Mouse (Mus musculus) liver, embryonic 13.5 days (tissue): Measurements from ENCODE around the gene Btg2. TPM values are rescaled to one million over a fixed set of nuclear protein-coding genes. Genes with fewer than 3 reads are reported as not detected.

Source experiments
- ATAC-seq: fragments of 200-750 bp; cut with Nextera tagmentation; 2 replicates; pipeline ENCODE4 v1.8.0; 2017; ENCODE audit warnings: low read depth, mild to moderate bottlenecking, moderate number of reproducible peaks, moderate library complexity
- DNase-seq: peaks from one replicate; pipeline ENCODE4 v3.0.0; 2022
- H3K27ac ChIP-seq: fragments of 300-500 bp; sonication (generic); 2 replicates; pipeline ENCODE4 v1.5.1; 2015; ENCODE audit warnings: moderate library complexity, mild to moderate bottlenecking, inconsistent platforms
- H3K27me3 ChIP-seq: fragments of 300-500 bp; sonication (generic); 2 replicates; pipeline ENCODE4 v1.6.1; 2015; ENCODE audit warnings: mild to moderate bottlenecking, inconsistent platforms
- H3K36me3 ChIP-seq: fragments of 300-500 bp; sonication (generic); 2 replicates; pipeline ENCODE4 v1.6.1; 2015; ENCODE audit warnings: mild to moderate bottlenecking, inconsistent platforms
- H3K4me1 ChIP-seq: fragments of 300-500 bp; sonication (generic); replicated peaks from 2 replicates; pipeline ENCODE4 v1.6.1; 2015; ENCODE audit warnings: inconsistent platforms
- H3K4me2 ChIP-seq: fragments of 300-500 bp; sonication (generic); 2 replicates; pipeline ENCODE4 v1.6.1; 2015; ENCODE audit warnings: inconsistent platforms, mild to moderate bottlenecking, moderate library complexity
- H3K4me3 ChIP-seq: fragments of 300-500 bp; sonication (generic); replicated peaks from 2 replicates; pipeline ENCODE4 v1.5.1; 2015; ENCODE audit warnings: mild to moderate bottlenecking, inconsistent platforms
- H3K9ac ChIP-seq: fragments of 300-500 bp; sonication (generic); 2 replicates; pipeline ENCODE4 v1.6.1; 2015; ENCODE audit warnings: mild to moderate bottlenecking, inconsistent platforms
- H3K9me3 ChIP-seq: fragments of 300-500 bp; sonication (generic); replicated peaks from 2 replicates; pipeline ENCODE4 v1.6.1; 2016; ENCODE audit warnings: inconsistent platforms
- WGBS: fragments of 180-500 bp; shearing (Covaris S2); methylation state at CpG from one replicate; pipeline ENCODE4 v1.1.7; 2015; ENCODE audit not compliant: insufficient replicate concordance; 5-methylcytosine and 5-hydroxymethylcytosine counted together
- polyA plus RNA-seq: library from polyadenylated mRNA; unstranded; fragments of >200 nt; fragmentation: Nextera tagmentation; extraction: Ambion mirVana; gene quantifications from 2 replicates; pipeline ENCODE4 v1.2.1, GENCODE M21; 2015

Gene Btg2
- polyA plus RNA-seq, 1 experiment from 2014 or later, result 79.6 TPM

DNA sequence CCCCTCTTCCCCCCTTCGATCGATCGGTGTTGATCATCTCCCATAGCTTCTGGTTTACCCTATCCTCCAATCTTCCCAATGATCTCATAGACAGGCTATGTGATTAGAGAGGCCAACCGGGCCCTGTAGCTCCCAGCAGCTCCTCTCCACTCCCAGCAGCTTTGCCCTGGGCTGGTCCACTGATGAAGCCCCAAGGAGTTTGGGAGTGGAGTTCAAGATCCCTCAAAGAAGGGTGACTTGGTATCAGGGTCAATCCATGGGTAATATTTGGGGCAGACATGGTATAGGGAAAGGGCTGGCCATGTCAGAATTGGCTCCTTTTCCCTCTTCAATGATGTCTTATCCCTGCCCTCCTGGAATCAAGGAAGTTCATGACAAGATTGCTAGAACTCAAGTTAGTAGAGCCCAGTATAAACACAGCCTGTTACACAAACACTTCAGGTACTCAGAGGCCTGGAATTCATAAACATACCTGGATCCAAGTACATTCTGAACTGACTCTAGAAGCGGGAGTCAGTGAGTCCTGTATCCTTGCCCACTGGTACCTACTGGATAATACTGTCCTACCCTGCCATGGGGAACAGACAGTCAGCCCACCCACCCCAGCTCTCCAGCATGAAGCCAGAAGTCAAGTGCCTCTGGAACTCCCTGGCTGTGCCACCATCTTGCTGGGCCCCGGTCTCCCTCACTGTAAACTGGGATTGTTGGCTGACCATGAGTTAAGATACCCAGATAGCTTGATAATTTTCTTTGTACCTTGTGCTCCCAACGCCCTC lies 18.3 kb upstream of the Btg2 start:
- H3K27me3 ChIP-seq, result peaks cover 3% of the 10 kb centered on the region; the same call in 1 of the 2 replicates
- peak overlapping the region; percentile 98 for H3K27ac ChIP-seq
- H3K4me1 ChIP-seq, result peaks cover 89% of the 10 kb centered on the region
- no peaks in the 10 kb centered on the region for H3K36me3 ChIP-seq
- H3K9ac ChIP-seq, result peak overlapping the region; percentile 79
- DNase-seq (no peak), ATAC-seq (no peak)
- no peak overlapping the region for H3K4me3 ChIP-seq
- no peaks in the 10 kb centered on the region for H3K9me3 ChIP-seq
- peak overlapping the region; percentile 76 for H3K4me2 ChIP-seq
- WGBS, result 82% methylated on average over 7 of the region's 7 CpGs

DNA sequence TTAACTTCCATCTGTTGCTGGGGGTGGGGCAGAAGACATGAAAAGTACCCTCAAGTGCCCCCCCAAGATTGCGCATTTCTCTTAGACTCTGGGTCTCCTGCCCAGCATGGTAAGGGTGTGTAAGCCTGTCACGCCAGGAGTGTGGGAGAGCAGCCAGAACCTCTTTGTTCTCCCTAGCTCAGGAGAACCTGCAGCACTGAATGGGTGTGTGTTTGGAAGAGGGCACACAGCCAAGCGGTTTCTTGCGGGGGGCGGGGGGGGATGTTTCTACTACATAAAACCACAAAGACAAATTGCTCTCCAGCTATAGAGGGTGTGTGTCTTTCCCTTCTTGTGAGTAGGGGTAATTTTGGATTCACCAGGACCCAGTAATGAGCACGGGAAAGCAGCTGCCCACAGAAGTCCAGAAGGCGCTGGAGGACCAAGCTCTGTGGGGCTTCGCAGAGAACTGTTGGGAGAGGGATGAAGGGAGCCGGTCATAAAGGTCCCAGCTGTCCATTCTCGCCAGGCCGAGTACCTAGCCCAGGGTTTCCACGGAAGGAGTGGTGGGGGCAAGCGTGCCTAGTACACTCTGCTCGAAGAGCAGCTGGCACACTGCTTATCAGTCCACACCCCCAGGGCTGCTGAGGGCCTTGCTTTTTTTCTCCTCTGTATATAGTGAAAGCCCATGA lies 17.5 kb upstream of the Btg2 start:
- no peaks in the 10 kb centered on the region for H3K9me3 ChIP-seq
- peak overlapping the region; percentile 31 for H3K4me2 ChIP-seq
- no peaks in the 10 kb centered on the region for H3K36me3 ChIP-seq
- ATAC-seq (no peak), DNase-seq (no peak)
- WGBS, result 58% methylated on average over 14 of the region's 14 CpGs
- H3K4me3 ChIP-seq, result no peak overlapping the region
- H3K27me3 ChIP-seq, result peaks cover 3% of the 10 kb centered on the region; the same call in 1 of the 2 replicates
- peaks cover 93% of the 10 kb centered on the region for H3K4me1 ChIP-seq
- peak overlapping the region; percentile 98 for H3K27ac ChIP-seq
- H3K9ac ChIP-seq, result peak overlapping the region; percentile 79

DNA sequence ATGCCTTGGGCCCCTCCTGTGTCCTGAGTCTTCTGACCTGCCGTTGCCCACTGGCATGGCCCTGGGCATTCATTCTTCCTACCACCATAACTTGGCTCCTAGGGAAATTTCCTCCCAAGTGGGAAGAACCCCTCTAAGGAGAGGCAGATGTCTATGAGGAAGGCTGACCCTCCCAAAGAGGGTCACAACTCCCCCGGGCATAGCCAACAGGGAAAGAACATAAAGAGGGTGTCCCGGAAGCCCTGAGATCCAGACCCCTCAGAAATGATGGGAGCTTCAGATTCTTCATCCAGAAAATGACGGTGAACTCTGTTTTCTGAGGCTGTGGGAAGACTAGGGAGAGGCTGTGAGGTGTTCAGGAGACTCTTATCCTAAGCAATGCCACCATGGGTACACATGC lies 16.8 kb upstream of the Btg2 start:
- ATAC-seq (no peak), DNase-seq (no peak)
- Histone ChIP-seq H3K27ac (peak overlapping the region; percentile 98), H3K9me3 (no peaks in the 10 kb centered on the region), H3K4me1 (peaks cover 94% of the 10 kb centered on the region), H3K4me3 (no peak overlapping the region), H3K4me2 (no peak overlapping the region), H3K9ac (peak overlapping the region; percentile 79), H3K27me3 (peaks cover 3% of the 10 kb centered on the region; the same call in 1 of the 2 replicates), H3K36me3 (no peaks in the 10 kb centered on the region)
- 77% methylated on average over 4 of the region's 4 CpGs for WGBS

DNA sequence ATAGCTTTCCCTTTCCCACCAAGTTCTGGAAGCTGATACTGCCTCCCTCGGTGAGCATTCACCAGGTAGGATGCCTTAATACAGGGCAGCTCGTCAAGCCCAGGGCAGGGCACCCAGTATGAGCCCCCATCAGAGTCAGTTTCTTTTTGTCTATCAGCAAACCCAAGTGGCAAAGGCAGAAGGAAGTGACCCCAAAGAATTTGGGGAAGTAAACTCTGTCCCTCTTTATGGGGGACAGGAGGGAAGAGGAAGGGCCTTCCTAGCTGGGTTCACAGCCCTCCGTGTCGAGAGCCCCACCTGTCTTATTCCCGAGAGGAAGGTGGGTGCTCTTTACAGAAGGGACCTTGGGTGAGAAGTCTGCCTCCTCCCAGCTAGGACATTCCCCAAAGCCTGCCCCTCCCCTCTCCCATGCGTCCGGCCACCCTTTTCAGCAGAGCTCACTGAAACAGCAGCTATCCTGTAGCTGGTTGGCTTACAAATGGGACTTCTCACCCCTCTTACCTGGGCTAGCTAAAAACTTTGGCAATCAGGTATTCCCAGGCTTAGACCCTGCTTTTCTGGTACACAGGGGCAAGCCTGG lies 16.2 kb upstream of the Btg2 start:
- no peaks in the 10 kb centered on the region for H3K36me3 ChIP-seq
- H3K27ac ChIP-seq, result peak overlapping the region; percentile 97
- 37% methylated on average over 7 of the region's 7 CpGs for WGBS
- peak overlapping the region; percentile 79 for H3K9ac ChIP-seq
- peaks cover 3% of the 10 kb centered on the region; the same call in 1 of the 2 replicates for H3K27me3 ChIP-seq
- no peaks in the 10 kb centered on the region for H3K9me3 ChIP-seq
- peaks cover 93% of the 10 kb centered on the region for H3K4me1 ChIP-seq
- H3K4me2 ChIP-seq, result 0 out of 2 replicates have a peak overlapping the region, but pooled peaks have one; percentile 1
- DNase-seq (no peak), ATAC-seq (no peak)
- no peak overlapping the region for H3K4me3 ChIP-seq

DNA sequence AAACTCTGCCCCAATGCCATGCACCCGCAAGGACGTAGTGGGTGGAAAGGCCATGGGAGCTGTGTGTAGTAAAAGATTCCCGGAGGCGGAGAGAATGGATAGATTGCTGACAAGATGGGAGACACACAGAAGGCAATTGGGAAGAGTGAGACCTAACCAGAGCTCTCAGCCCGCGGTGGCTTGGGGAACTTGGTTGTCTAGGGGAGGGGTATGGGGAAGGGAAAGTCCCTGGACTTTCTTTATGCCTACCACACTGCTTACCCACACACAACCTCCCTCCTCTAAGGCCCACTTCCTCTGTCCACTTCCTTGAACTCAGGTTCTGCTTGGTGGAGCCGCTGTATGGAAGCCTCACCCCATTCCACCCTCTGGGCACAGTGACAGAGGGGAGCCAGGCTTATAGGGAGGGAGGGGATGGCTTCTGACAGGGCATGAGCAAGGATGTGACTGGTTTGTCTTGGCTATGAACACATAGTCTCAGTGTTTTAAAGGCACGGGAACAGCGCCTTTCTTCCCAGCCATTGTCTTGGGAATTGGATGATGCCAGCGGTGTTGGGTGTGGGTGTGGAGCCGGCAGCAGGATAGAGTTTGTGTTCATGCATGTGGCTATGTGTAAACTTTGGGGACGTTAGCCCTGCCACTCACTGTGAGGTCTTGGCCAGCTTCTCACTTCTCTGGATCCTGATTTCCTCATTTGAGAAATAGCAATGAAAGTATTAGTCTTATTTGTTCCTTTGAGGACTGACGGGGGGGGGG lies 15.0 kb upstream of the Btg2 start:
- ATAC-seq, result no peak
- peaks cover 90% of the 10 kb centered on the region for H3K4me1 ChIP-seq
- peak overlapping the region; percentile 93 for H3K4me2 ChIP-seq
- 45% methylated on average over 13 of the region's 13 CpGs for WGBS
- H3K27ac ChIP-seq, result peak overlapping the region; percentile 97
- peaks cover 3% of the 10 kb centered on the region; the same call in 1 of the 2 replicates for H3K27me3 ChIP-seq
- no peaks in the 10 kb centered on the region for H3K9me3 ChIP-seq
- no peak for DNase-seq
- peak overlapping the region; percentile 85 for H3K9ac ChIP-seq
- H3K36me3 ChIP-seq, result no peaks in the 10 kb centered on the region
- peak overlapping the region; percentile 67 for H3K4me3 ChIP-seq

DNA sequence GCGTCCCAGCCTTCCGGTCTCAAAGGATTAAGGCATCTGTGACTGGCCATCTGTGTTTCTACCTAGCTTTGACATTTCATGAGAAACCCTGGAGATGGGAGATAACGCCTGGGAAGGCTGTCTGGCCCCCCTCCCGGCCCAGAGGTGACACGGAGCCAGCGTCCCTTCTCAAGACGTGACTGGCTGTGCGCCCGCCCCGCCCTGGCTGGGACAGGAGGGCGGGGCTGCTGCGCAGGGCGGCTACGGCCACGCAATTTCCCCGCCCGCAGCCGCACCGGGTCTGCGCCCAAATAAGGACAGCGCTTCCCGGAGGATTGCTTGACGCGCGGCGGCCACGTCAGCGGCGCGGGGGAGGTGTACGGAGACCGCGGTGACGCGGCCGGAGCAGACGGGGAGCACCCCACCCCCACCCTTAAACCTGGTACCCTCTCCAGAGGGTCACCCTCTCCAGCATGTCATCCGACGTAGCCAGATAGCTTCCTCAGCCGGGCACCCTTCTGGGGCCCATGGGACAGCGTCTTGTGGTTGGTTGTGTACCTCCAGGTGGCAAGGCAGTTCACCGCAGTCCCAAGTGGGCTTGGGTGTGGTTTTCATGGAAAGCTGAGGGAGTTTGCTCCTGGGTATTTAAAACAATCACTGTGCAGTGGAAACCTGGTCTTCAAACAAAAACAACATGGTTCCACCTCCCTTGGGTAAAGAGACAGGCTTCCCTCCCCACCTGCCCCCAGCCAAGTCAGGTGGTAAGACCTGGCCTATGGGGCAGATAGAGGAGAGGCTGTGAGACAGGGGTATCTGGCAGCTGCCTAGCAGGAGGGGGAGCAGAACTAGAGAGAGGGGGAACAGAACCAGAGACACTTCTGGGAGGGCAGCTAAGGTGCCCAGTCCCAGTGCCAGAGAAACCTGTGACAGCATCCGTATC lies 14.2 kb upstream of the Btg2 start:
- H3K9ac ChIP-seq, result peak overlapping the region; percentile 85
- peak overlapping the region; percentile 93 for H3K4me2 ChIP-seq
- H3K4me1 ChIP-seq, result peaks cover 90% of the 10 kb centered on the region
- H3K9me3 ChIP-seq, result no peaks in the 10 kb centered on the region
- peaks cover 3% of the 10 kb centered on the region; the same call in 1 of the 2 replicates for H3K27me3 ChIP-seq
- peak overlapping the region; percentile 97 for H3K27ac ChIP-seq
- peak overlapping the region; percentile 67 for H3K4me3 ChIP-seq
- ATAC-seq (peak; percentile 96), DNase-seq (peak; percentile 94)
- H3K36me3 ChIP-seq, result no peaks in the 10 kb centered on the region
- 1% methylated on average over 43 of the region's 43 CpGs for WGBS

DNA sequence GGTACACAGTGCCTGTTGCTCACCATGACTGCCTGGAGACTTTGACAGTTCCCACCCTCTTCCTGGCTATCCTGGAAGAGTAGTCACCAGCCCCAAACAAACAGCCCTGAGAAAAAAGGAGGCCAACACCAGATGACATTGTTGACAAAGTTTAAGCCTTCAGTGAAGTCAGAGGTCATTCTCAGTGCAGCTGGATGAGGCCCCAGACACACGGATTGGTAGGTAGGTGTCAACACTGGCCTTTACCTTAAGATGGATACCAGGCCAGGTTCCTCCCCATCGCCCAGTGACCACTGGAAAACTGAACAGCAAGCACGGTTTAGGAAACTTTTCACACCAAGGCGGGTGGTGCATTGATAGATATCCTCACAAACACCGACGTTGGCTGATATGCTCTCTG lies 13.4 kb upstream of the Btg2 start:
- no peaks in the 10 kb centered on the region for H3K36me3 ChIP-seq
- peak overlapping the region; percentile 70 for H3K9ac ChIP-seq
- DNase-seq (no peak), ATAC-seq (peak; percentile 0; the same call in 1 of the 2 replicates)
- peaks cover 3% of the 10 kb centered on the region; the same call in 1 of the 2 replicates for H3K27me3 ChIP-seq
- peaks cover 90% of the 10 kb centered on the region for H3K4me1 ChIP-seq
- peak overlapping the region; percentile 97 for H3K27ac ChIP-seq
- no peaks in the 10 kb centered on the region for H3K9me3 ChIP-seq
- H3K4me2 ChIP-seq, result peak overlapping the region; percentile 93
- 17% methylated on average over 6 of the region's 6 CpGs for WGBS
- peak overlapping the region; percentile 67 for H3K4me3 ChIP-seq

DNA sequence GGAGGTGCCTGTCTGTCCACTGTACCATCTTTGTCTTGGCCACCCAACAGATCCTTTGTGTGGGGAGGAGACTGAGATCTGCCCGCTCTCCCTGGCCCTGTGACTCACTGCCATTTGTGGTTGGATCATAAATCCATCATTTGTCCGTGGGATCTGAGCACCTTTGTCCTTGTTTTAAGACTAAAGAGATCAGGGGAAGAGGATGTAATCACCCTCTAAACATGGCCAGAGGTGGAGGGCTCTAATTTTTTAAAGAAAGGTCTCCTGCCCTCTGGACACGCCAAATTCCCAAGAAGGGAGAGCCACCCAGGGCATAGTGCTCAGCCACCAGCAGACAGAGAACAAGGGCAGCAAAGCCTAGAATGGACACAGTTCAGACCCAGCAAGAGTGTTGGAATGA lies 12.9 kb upstream of the Btg2 start:
- H3K27me3 ChIP-seq, result peaks cover 3% of the 10 kb centered on the region; the same call in 1 of the 2 replicates
- WGBS, result 71% methylated on average over 3 of the region's 3 CpGs
- H3K9me3 ChIP-seq, result no peaks in the 10 kb centered on the region
- peak overlapping the region; percentile 93 for H3K4me2 ChIP-seq
- H3K36me3 ChIP-seq, result no peaks in the 10 kb centered on the region
- H3K9ac ChIP-seq, result peak overlapping the region; percentile 70
- ATAC-seq (no peak), DNase-seq (no peak)
- peak overlapping the region; percentile 97 for H3K27ac ChIP-seq
- H3K4me1 ChIP-seq, result peaks cover 90% of the 10 kb centered on the region
- no peak overlapping the region for H3K4me3 ChIP-seq

DNA sequence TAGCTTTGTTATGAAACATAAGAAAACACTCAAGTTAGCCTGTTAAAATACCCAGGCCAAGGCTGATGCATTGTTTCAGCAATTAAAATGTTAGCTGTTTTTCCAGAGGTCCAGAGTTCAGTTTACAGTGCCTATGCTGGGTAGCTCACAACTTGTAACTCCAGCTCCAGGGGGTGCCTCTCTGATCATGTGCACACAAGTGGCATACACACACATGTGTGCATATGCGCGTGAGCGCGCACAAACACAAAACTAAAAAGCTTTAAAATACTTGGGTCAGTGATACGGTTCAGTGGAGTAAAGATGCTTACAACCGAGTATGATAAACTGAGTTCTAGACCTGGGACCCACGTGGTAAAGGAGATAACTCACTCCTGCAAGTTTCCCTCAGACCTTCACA lies 10.2 kb upstream of the Btg2 start:
- no peaks in the 10 kb centered on the region for H3K27me3 ChIP-seq
- WGBS, result 59% methylated on average over 7 of the region's 7 CpGs
- DNase-seq, result no peak
- H3K4me1 ChIP-seq, result peaks cover 90% of the 10 kb centered on the region
- peak overlapping the region; percentile 11; the same call in 1 of the 2 replicates for H3K9ac ChIP-seq
- peak overlapping the region; percentile 58 for H3K27ac ChIP-seq
- no peaks in the 10 kb centered on the region for H3K36me3 ChIP-seq
- no peak for ATAC-seq
- no peaks in the 10 kb centered on the region for H3K9me3 ChIP-seq
- H3K4me3 ChIP-seq, result no peak overlapping the region
- H3K4me2 ChIP-seq, result no peak overlapping the region

DNA sequence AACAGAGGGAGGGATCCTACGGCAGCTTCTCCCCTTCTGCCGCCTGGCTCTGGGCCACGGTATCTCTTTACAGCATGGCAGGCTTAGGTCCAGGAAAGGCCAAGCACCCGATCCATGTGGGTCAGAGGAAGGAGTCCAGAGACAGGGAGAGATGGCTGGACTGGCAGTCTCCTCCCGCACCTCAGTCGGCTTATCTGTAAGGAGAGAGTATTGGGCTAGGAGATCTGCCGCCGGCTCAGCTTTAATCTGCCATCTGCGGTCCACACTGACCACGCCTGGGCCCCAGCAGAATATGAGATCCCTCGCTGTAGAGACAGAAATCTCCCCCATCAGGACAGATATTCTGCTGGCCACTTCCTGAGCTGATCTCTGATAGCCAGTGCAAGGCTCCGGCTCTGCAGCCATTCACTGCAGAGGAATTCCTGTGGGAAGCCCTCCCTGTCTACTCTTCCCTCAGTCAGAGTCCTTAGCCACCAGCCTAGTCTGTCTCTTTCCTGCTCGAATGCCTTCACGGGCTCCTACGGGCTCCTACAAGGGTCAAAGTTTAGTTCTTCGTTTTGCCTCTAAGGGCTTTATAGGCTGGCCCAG lies 8.0 kb upstream of the Btg2 start:
- DNase-seq, result peak; percentile 63
- no peaks in the 10 kb centered on the region for H3K9me3 ChIP-seq
- ATAC-seq, result peak; percentile 75
- H3K4me3 ChIP-seq, result peak overlapping the region; percentile 37
- peak overlapping the region; percentile 69 for H3K4me2 ChIP-seq
- H3K27me3 ChIP-seq, result no peaks in the 10 kb centered on the region
- peak overlapping the region; percentile 95 for H3K27ac ChIP-seq
- H3K9ac ChIP-seq, result peak overlapping the region; percentile 70
- WGBS, result 14% methylated on average over 16 of the region's 16 CpGs
- no peaks in the 10 kb centered on the region for H3K36me3 ChIP-seq
- H3K4me1 ChIP-seq, result peaks cover 93% of the 10 kb centered on the region
